Mouse (Mus musculus): Measurements from ENCODE around the gene L3mbtl2.

The L3mbtl2 gene

DNA sequence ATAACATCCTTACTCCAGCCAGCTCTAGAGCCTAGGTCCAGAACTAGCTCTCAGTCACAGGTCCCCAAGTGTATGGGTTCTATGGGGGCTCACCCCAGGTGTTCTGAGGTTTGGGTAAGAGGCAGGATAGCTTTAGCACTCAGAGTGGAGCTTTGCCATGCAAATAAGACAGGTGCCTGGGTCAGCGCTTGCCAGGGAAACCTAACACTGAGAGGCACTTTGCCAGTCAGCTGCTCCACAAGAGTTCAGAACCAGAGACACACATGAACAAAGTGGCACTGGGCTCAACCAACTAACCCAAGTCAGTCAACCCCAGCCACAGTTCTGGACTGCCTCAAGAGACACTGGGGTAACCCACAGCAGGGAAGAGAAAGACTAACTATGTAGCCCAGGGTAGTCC, 46.0 kb downstream of the L3mbtl2 start:
- no peak for DNase-seq

DNA sequence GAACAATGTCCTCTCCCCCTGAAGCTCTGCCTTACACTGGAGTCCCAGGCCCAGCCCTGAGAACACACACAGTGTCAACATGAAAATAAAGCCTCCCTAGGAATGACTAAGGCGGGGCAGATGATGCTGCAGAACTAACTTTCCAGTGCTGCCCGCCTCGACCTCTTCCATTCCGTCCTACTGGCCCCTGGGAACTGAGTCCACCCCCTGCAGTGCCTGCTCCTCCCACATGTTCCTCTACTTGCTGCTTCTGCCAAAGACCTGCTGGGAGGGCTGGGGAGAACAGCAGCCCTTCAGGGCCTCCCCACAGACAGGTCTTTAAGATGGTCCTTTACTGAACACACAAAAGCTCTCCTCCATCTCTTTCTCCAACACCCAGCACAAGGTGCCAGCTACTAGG, 47.1 kb downstream of the L3mbtl2 start:
- DNase-seq = peak; percentile 47

DNA sequence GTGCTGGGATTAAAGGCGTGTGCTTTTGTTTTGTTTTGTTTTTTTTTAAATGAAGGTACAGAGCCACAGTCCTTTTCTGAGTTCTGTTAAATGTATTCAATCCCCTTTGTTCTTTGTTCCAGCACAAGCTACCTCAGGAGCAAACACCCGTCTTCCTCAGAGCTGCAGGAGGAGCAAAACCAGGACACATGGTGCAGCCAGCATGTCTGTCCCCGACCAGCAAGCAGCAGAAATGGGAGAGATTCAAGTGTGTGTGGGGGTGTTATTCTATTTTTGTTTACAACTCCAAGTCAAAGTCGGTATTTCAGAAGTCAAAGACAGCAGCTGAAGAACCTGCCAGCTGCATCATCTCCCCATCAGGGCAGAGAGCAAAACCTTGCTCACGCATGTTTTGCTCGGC, 50.1 kb downstream of the L3mbtl2 start:
- no peak for DNase-seq

DNA sequence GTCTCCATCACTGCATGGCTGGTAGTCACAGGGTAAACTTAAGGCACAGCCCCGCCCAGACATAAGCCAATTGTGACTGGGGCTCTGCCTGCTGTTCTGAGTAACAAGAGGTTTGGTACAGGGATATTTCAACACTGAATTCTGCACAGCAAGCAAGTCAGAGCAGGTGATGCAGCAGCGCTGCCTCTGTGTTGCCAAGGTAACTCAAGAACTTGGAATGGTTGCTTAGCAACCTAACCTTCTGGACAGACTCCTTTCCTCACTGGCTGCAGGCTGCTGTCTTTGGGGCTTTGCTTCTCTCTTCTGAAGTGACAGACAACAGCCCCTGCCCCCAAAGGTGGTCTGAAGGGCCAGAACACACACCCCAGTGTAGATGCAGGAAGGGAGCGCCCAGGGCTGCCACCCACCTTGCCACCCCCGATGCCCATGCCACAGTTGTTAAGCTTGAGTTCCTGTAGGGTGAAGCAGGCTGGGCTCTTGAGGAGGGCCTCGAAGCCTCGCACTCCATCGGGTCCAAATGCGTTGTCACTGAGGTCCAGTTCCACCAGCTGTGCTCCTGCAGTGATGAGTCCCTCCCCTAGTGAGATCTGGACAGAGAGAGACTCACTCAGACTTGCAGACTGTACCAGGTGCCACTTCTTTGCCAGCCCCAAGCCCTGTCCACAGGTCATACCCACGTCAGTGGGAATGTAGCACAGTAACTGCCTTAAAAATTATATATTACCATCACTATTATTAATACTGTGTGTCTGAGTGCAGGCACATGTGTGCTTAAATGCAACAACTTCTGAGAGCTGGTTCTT, 54.8 kb downstream of the L3mbtl2 start:
- no peak for DNase-seq

DNA sequence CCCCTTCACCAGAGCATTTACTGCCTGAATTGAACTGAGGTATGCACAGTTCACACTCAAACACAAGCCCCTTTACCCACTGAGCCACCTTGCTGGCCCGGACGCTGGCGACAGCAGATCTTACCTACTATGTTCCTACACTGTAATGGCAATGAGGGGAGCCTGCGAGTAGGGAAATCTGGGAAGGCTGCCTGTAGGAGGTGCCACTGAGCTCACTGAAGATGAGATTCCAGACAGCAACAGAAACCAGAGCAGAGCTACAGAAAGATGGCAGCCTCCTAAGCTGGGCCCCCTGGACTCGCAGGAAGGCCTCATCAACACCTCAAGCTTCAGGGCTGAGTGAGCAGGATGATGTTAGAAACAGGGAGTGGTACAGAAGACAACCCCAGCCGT, 55.4 kb downstream of the L3mbtl2 start:
- DNase-seq = no peak

DNA sequence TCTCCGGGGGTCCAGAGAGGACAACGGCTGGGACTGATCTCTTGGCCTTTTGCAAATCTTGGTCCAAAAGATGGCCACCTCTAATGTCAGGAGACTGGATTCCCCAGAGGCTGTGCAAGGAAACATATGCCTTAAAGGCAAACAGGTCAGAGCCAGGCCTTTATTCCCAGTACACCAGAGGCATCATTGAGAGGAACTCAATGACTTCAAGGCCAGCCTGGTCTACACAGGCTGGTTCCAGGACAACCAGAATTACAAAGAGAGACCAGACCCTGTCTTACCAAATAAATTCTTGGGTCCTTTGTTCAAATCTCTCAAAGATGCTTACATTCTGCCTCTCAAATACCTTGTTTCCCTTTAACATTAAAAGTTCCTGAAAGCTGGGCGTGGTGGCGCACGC, 58.7 kb downstream of the L3mbtl2 start:
- DNase-seq = no peak

DNA sequence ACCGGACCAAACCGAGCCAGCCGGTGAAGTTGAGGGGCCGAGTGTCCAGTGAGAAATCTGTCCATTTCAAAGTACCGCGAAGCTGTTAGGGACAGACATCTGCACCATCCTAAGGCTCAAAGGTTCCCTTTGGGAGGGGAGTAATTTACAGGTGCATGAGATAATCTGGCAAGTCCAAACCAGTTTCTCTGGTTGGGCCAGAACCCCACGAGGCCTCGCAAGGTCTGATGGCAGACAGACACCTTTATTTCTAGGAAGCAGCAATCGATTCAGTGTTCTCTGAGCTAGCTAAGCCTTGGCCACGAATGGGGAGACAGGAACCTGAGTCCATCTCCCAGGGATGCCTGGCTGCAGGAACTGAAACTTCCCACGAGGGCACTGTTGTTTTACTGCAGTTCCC, 60.0 kb downstream of the L3mbtl2 start:
- no peak for DNase-seq

DNA sequence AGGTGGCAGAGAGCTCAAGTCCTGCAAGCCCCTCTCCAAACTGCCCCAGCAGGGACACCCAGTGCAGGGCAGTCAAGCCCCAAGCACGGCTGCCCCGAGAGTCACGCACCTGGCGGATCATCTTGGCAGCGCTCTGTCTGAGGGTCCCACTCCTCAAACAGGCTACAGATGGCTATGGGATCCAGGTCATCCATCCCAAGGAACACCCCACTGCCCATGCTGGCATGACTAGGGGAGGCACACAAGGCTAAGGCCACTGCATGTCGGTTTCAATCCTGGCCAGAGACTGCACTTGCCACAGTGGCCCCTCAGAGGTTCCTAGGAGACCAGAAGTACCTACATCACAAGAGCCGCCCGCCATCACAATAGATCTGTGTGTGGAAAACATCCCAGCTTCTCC, 62.3 kb downstream of the L3mbtl2 start:
- DNase-seq = no peak

DNA sequence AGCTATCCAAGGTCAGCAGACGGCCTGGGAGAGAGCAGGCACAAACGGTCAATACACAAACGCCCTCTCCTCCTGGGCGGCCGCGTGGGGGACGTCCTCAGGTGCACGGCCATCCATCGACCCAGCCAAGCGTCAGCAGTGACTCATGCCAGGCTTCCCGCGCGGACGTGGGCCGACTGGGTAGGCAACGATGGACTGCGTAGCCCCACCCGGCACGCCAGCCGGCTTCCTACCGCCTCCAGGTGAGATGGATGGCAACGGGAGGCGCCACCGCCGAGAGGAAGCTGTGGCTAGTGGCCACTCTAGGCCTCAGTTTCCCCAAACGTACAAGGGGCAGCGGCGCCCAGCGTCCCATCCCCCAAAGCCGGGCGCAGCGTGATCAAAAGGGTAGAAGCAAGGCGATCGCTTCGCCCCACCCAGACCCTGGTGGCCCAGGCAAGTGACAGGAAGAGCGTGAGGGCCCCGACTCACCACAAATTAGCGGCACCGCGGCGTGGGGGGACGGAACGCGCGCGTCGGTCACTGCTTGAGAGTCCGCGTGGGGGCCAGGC, 65.6 kb downstream of the L3mbtl2 start:
- peak; percentile 39 for DNase-seq

DNA sequence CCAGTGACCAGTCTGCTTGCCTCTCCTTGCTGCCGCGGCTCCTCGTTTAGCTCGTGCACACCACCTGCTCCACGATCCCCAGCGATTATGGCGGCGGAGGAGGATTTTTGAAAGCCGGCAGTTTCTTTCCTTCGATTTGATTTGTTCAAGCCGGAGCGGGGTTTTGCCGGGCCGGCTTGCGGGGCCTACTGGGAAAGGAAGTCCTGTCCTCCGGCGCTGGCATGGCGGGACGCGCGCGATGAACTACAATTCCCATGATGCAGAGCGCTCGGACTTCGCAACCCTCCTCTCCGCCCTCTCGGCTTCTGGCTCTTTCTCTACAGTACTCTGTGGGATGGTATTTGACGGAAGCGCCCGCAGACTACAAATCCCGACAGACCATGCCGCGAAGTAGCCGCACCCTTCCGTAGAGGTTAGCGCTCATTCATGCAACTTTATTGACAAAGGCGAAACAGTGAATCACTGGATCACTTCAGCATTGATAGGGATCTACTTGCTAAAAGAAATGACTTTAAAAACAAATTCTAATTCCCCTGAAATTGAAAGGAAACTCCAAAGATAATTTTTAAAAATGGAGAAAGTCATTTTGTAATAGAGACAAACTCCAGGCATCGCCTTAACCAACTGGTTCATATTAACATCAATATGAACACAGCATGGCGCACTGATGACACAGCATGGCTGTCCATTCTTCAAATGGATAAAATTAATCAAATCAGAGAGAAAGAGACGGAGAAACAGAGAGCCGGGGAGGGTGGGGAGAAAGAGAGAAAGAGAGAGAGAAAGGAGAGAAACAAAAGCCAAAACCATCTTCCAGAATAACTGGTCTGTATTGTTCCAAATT, 66.3 kb downstream of the L3mbtl2 start:
- peak; percentile 99 for DNase-seq

DNA sequence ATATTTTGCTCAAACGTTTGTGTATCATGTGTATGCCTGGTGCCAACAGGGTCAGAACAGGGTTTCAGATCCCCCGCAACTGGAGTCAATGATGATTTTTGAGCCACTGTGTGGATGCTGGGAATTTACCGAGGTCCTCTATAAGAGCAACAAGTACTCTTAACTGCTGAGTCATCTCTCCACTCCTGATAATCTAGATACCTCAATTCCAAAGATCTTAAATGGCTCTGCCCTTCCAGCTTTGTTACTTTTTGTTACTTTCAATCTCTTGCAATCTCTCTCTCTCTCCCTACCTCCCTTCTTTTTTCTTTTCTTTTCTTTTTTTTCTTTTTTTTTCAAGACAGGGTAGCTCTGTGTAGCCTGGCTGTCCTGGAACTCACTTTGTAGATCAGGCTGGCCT, 71.4 kb downstream of the L3mbtl2 start:
- no peak for DNase-seq
